Mouse (Mus musculus) layer of hippocampus, adult 2 months (tissue): ENCODE results near the gene Smim6. TPM values are rescaled to one million over a fixed set of nuclear protein-coding genes. Genes with fewer than 3 reads are reported as not detected.

Experiments
- DNase-seq, 2 experiments: peaks; one replicate each; pipeline ENCODE4 v3.0.0; 2022; ENCODE audit warnings: low spot score in 2 of 2
- H3K27ac ChIP-seq: fragments of 200-600 bp; 2 replicates; pipeline ENCODE4 v1.8.1; 2022
- H3K4me3 ChIP-seq: fragments of 200-600 bp; 2 replicates; pipeline ENCODE4 v1.8.1; 2022; ENCODE audit warnings: mild to moderate bottlenecking
- CTCF ChIP-seq: fragments of 200-600 bp; conservative IDR thresholded peaks from 2 replicates; pipeline ENCODE4 v1.8.1; 2022; ENCODE audit warnings: antibody characterized with exemption, mild to moderate bottlenecking, moderate library complexity
- total RNA-seq, 2 experiments: library from RNA; stranded (reverse); gene quantifications; 2 replicates each; pipeline ENCODE4 v1.2.3; 2021

The Smim6 gene
- total RNA-seq, 2 experiments from 2014 or later, result not detected

DNA sequence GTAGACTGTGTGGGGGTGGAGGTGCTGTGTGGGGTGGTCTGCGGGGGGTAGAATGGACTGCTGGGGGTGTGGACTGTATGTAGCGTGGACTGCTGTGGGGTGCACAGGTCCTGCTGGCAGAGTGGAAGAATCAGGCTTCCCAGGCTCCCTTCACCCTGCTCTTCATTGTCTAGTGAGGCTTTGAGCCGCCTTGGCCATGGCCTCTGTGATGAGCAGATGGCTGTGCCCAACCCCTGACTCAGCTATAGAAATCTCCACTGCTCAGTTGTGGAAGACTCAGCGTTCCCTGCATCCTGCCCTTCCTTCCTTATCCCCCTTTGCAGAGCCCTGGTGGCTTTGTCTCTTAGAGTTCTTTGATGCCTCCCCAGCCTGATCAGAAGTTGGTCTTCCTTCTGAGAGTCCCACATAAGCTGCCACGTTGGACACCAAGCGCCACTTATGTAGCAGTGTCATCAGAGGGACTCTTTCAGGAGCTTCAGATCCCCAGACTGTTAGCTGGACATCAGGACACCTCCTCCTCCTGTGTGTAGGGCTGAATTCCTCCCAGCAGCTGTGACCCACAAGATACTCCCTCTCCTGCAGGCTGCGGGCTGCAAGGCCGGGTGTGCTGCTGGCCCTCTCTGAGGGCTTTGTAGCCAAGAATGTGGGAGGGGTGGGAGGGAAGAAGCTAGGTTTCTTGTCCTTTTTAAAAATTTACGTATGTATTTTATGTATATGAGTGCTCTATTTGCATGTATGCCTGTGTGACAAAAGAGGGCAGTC, 51.0 kb downstream of the Smim6 start:
- Histone ChIP-seq H3K27ac (no peak overlapping the region), H3K4me3 (no peak overlapping the region)
- no peak for DNase-seq
- TF ChIP-seq CTCF, result no peak

Other genes with a start within 250 kb of the Smim6 start
- gene Grb2, start 203.4 kb upstream of the Smim6 start, total RNA-seq, result 100 to 1,000 TPM; 182 to 198 TPM
- 10 to 100 TPM; 47.4 to 58.2 TPM for gene Tmem94, start 146.6 kb upstream of the Smim6 start, total RNA-seq
- 10 to 100 TPM; 17.7 to 19.7 TPM for gene Caskin2, start 98.4 kb upstream of the Smim6 start, total RNA-seq
- gene Tsen54, start 97.3 kb upstream of the Smim6 start, total RNA-seq, result 10 to 100 TPM; 11.8 to 13.0 TPM
- 1 to 10 TPM; 1.6 to 2.3 TPM for gene Llgl2, start 88.0 kb upstream of the Smim6 start, total RNA-seq
- gene Myo15b, start 53.6 kb upstream of the Smim6 start, total RNA-seq, result under 1 TPM; 0.22 to 0.41 TPM
- 1 to 10 TPM in 1 of 2 experiments, under 1 TPM in 1; 0.54 to 1.3 TPM for gene Smim5, start 12.1 kb upstream of the Smim6 start, total RNA-seq
- gene Sap30bp, start 21.3 kb downstream of the Smim6 start, total RNA-seq, result 10 to 100 TPM; 40.8 to 47.0 TPM
- 10 to 100 TPM; 36.6 to 39.3 TPM for gene Recql5, start 21.5 kb downstream of the Smim6 start, total RNA-seq
- gene Itgb4, start 62.7 kb downstream of the Smim6 start, total RNA-seq, result 1 to 10 TPM; 6.4 to 6.6 TPM
- gene Galk1, start 100.7 kb downstream of the Smim6 start, total RNA-seq, result 10 to 100 TPM; 13.3 to 13.5 TPM
- gene H3f3b, start 115.9 kb downstream of the Smim6 start, total RNA-seq, result 100 to 1,000 TPM; 285 to 322 TPM
- 10 to 100 TPM; 26.3 to 30.8 TPM for gene Unk, start 118.3 kb downstream of the Smim6 start, total RNA-seq
- gene Unc13d, start 165.9 kb downstream of the Smim6 start, total RNA-seq, result 1 to 10 TPM; 1.3 to 2.1 TPM
- 100 to 1,000 TPM; 417 to 440 TPM for gene Wbp2, start 175.0 kb downstream of the Smim6 start, total RNA-seq
- gene Trim47, start 215.2 kb downstream of the Smim6 start, total RNA-seq, result 1 to 10 TPM; 4.6 to 7.2 TPM
- 1 to 10 TPM; 6.9 to 7.7 TPM for gene Trim65, start 219.1 kb downstream of the Smim6 start, total RNA-seq
- gene Mrpl38, start 226.9 kb downstream of the Smim6 start, total RNA-seq, result 10 to 100 TPM; 64.6 to 66.8 TPM